Mouse (Mus musculus) liver, adult 2 months (tissue): ENCODE results near the gene Elane.

Experiments used
- CTCF ChIP-seq: fragments of 200-500 bp; IDR thresholded peaks from 2 replicates; pipeline ENCODE4 v1.5.1; 2011; ENCODE audit warnings: low read depth, low read length, control low read depth
- POLR2A ChIP-seq: fragments of 200-500 bp; IDR thresholded peaks from 2 replicates; pipeline ENCODE4 v1.6.1; 2011; ENCODE audit warnings: low read length, control low read depth; ENCODE audit not compliant: insufficient read depth; ENCODE audit errors: extremely low read depth

- TF ChIP-seq CTCF (no peak), POLR2A (no peak)
Observed at GRCm38 (mm10) chr10:79856280-79856679, 29.8 kb upstream of the Elane start.
